Comparison of ENCODE assay signal across 9 mouse cellular contexts in the genomic region with DNA sequence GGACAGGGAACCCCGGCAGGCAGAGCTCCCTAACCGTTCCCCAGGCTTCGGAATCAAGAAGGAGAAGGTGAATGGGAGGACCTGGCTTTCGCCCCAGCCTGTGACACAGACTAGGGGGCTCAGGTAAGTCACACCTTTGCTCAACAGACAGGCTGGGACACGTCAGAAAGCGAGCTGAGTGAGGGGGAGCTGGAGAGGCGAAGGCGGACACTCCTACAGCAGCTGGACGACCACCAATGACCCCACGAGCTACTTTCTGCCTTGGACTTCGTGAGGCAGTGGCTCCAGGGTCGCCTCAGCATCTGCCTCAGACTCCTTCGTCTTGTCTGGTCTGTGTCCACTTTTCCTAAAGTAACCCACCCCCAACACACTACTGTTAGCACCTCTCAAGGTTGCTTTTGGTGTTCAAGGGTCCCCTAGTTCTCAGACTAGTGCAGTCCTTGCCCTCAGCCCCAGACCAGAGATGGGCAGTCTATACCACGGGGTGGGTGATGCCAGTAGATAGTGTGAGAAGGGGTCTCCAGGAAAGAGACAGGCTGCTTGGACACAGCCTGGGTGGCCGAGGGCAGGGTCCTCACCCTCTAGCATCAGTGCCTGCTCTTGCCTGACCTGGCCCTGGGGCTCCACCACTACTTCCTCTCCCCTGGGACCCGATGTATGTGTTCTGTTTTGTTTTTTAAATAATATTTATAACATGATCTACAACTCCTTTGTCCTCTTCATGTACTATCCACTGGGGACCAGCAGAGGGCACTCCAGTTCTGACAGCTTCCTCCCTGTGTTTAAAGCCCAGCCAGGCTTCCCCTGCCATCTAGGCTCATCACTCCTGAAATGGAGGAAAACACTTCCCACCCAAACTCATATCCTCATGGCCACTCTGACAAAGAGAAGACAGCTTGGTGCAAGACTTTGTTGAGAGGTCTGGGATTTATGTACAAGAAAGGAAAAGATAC. TPM values are rescaled to one million over a fixed set of nuclear protein-coding genes. Genes with fewer than 3 reads are reported as not detected.
DNase-seq lines count a peak whose midpoint lies in the region; ATAC-seq and TF ChIP-seq lines count a peak whose summit lies in the region.
"Had no signal": no experiment of that assay in that cellular context is flagged by ENCODE, and none has a peak within 500 bp of the region (broad histone marks: within the 10 kb centered on the region; RNA-seq: fewer than 3 reads in every experiment).

No protein-coding gene starts in this region.

- H3K36me3 ChIP-seq in MEL (ENCODE audit: control insufficient read depth in 1 of 2, insufficient read depth in 2 of 2, low read length in 2 of 2) = no peaks in the 10 kb centered on the region; a peak in 1 of 4 replicates

- TF ChIP-seq RAD21 in MEL (IDR thresholded peaks at IDR 0.05; ENCODE audit: low read depth, low read length) = peak; percentile 77

- no peak overlapping the region for H3K27ac ChIP-seq in MEL (ENCODE audit: control insufficient read depth, low read depth, low read length)

- no peaks in the 10 kb centered on the region for H3K27me3 ChIP-seq in MEL (ENCODE audit: control insufficient read depth in 1 of 2, insufficient read depth in 2 of 2, low read length in 2 of 2)
- H3K27me3 ChIP-seq: liver, embryonic 15.5 days had no signal

- no peaks in the 10 kb centered on the region for H3K9me3 ChIP-seq in MEL (replicated peaks; ENCODE audit: insufficient read depth, low read length)
- H3K9me3 ChIP-seq: liver, embryonic 15.5 days had no signal

- H3K9ac ChIP-seq in MEL (ENCODE audit: control insufficient read depth, low read depth, low read length, poor library complexity, severe bottlenecking) = no peak overlapping the region
- H3K9ac ChIP-seq: liver, embryonic 15.5 days had no signal

- H3K79me2 ChIP-seq in MEL (ENCODE audit: control insufficient read depth, insufficient read depth, low read length, poor library complexity) = no peaks in the 10 kb centered on the region

- peak; percentile 89 to 91 (median 90) for TF ChIP-seq CTCF in MEL (IDR thresholded peaks at IDR 0.05 in 2 of 3, conservative IDR thresholded peaks at IDR 0.05 in 1 of 3; ENCODE audit: control insufficient read depth in 1 of 3, insufficient read depth in 1 of 3, low read depth in 2 of 3, low read length in 3 of 3, poor library complexity in 1 of 3, severe bottlenecking in 1 of 3)

- no peak for TF ChIP-seq POLR2A in MEL (IDR thresholded peaks at IDR 0.05; ENCODE audit: control insufficient read depth in 1 of 2, insufficient read depth in 1 of 2, low read depth in 1 of 2, low read length in 2 of 2, poor library complexity in 1 of 2)

- TF ChIP-seq EP300 in MEL (IDR thresholded peaks at IDR 0.05; ENCODE audit: low read depth in 1 of 2, low read length in 2 of 2) = no peak

- H3K4me3 ChIP-seq in MEL (ENCODE audit: control insufficient read depth in 1 of 2, insufficient read depth in 1 of 2, low read depth in 2 of 2, low read length in 2 of 2) = no peak overlapping the region
- H3K4me3 ChIP-seq: liver, embryonic 15.5 days had no signal

- no peaks in the 10 kb centered on the region for H3K4me1 ChIP-seq in MEL (ENCODE audit: control insufficient read depth in 1 of 2, insufficient read depth in 2 of 2, low read length in 2 of 2)

- ATAC-seq in hematopoietic stem cell, adult 5-6 weeks (replicated peaks in 1 of 2; ENCODE audit: insufficient read depth in 1 of 2, low FRiP score in 2 of 2, low TSS enrichment in 1 of 2, low read depth in 1 of 2, poor library complexity in 2 of 2, severe bottlenecking in 2 of 2) = peak; percentile 63 to 70; a peak in 3 of 4 replicates

- peak; percentile 82 for DNase-seq in MEL (ENCODE audit: low read depth, low spot score)
- DNase-seq in cerebellum, adult 18-20 months = peak; percentile 83
- peak; percentile 75 for DNase-seq in forelimb bud, embryonic 11.5 days (ENCODE audit: low read depth, low spot score)
- peak; percentile 69 to 83 for DNase-seq in layer of hippocampus, adult 8-10 months (ENCODE audit: low spot score in 2 of 2)
- DNase-seq in lung, postnatal 10 days = peak; percentile 93
- peak; percentile 87 for DNase-seq in retina, embryonic 14.5 days (ENCODE audit: low spot score)
- peak; percentile 63 to 67 for DNase-seq in thymus, postnatal 36 days

TF ChIP-seq in MEL, 35 proteins besides CTCF, POLR2A, EP300 and RAD21:
- 0 out of 2 replicates have a peak, but pooled peaks have one; percentile 30 for TF ChIP-seq TBP (IDR thresholded peaks at IDR 0.05; ENCODE audit: low read depth, low read length)
- TF ChIP-seq SMC3 (IDR thresholded peaks at IDR 0.05; ENCODE audit: low read depth, low read length) = peak; percentile 76
- TF ChIP-seq ZC3H11A (IDR thresholded peaks at IDR 0.05; ENCODE audit: low read depth, low read length) = peak; percentile 63
- TF ChIP-seq MEF2A (IDR thresholded peaks at IDR 0.05; ENCODE audit: extremely low read depth, insufficient replicate concordance, low read depth, low read length, poor library complexity, severe bottlenecking) = no peak

RNA-seq across cellular contexts. Expression of gene Fam186b, which starts 20.9 kb away (rescaled TPM):
- not detected in 2 replicates for total RNA-seq in MEL (2012; rRNA removed)
- under 1 TPM in 1 of 2 experiments, not detected in 1; 0.11 TPM for polyA plus RNA-seq in MEL (2012; ENCODE audit: insufficient read depth in 1 of 2, insufficient read length in 2 of 2, low read depth in 1 of 2, low replicate concordance in 2 of 2, missing spikeins in 1 of 2)
- 0.05 TPM in 1 of 2 replicates, not detected in the other for total RNA-seq in hematopoietic stem cell, adult 5-6 weeks (2017)
- 1 to 10 TPM in 3 of 4 experiments, under 1 TPM in 1; 0.61 to 2.6 (median 1.6) TPM for total RNA-seq in layer of hippocampus, adult 8-10 months (2022)
- polyA plus RNA-seq: liver, embryonic 15.5 days had no signal

RNA-seq across cellular contexts. Expression of gene Prpf40b, which starts 21.7 kb away (rescaled TPM):
- total RNA-seq in MEL (2012; rRNA removed) = 21.6 and 24.7 TPM in 2 replicates
- 10 to 100 TPM in 1 of 2 experiments, not detected in 1; 46.4 TPM for polyA plus RNA-seq in MEL (2012; ENCODE audit: insufficient read depth in 1 of 2, insufficient read length in 2 of 2, low read depth in 1 of 2, low replicate concordance in 2 of 2, missing spikeins in 1 of 2)
- 16.4 and 22.0 TPM in 2 replicates for total RNA-seq in hematopoietic stem cell, adult 5-6 weeks (2017)
- total RNA-seq in layer of hippocampus, adult 8-10 months (2022) = 100 to 1,000 TPM in 1 of 4 experiments, 10 to 100 TPM in 3; 93.1 to 117 (median 99.9) TPM

RNA-seq across cellular contexts. Expression of gene Fmnl3, which starts 53.7 kb away (rescaled TPM):
- 0.04 and 0.10 TPM in 2 replicates for total RNA-seq in MEL (2012; rRNA removed)
- under 1 TPM in 1 of 2 experiments, not detected in 1; 0.06 TPM for polyA plus RNA-seq in MEL (2012; ENCODE audit: insufficient read depth in 1 of 2, insufficient read length in 2 of 2, low read depth in 1 of 2, low replicate concordance in 2 of 2, missing spikeins in 1 of 2)
- total RNA-seq in hematopoietic stem cell, adult 5-6 weeks (2017) = 16.5 and 20.1 TPM in 2 replicates
- 10 to 100 TPM in 3 of 4 experiments, 1 to 10 TPM in 1; 8.9 to 19.6 (median 14.1) TPM for total RNA-seq in layer of hippocampus, adult 8-10 months (2022)
